Mouse (Mus musculus) heart, embryonic 16.5 days (tissue): ENCODE data around the gene Pde6b. TPM values are rescaled to one million over a fixed set of nuclear protein-coding genes. Genes with fewer than 3 reads are reported as not detected.
A peak's percentile ranks its signal among the peaks of the same experiment; 100 is the strongest.

Experiments used
- ATAC-seq: fragments of 200-750 bp; cut with Nextera tagmentation; replicated peaks from 2 replicates; pipeline ENCODE4 v1.8.0; 2017; ENCODE audit warnings: moderate number of reproducible peaks; ENCODE audit not compliant: insufficient read depth, low FRiP score; ENCODE audit errors: extremely low read depth
- H3K27ac ChIP-seq: fragments of 300-500 bp; sonication (generic); 2 replicates; pipeline ENCODE4 v1.5.1; 2014; ENCODE audit warnings: mild to moderate bottlenecking, low read length, control low read depth, moderate library complexity
- H3K27me3 ChIP-seq: fragments of 300-500 bp; sonication (generic); 2 replicates; pipeline ENCODE4 v1.6.1; 2014; ENCODE audit warnings: low read length, mixed read lengths; ENCODE audit not compliant: control insufficient read depth, insufficient read depth
- H3K36me3 ChIP-seq: fragments of 300-500 bp; sonication (generic); 2 replicates; pipeline ENCODE4 v1.6.1; 2014; ENCODE audit not compliant: control insufficient read depth, insufficient read depth
- H3K4me1 ChIP-seq: fragments of 300-500 bp; sonication (generic); 2 replicates; pipeline ENCODE4 v1.6.1; 2014; ENCODE audit warnings: low read length, mixed read lengths; ENCODE audit not compliant: control insufficient read depth, insufficient read depth
- H3K4me2 ChIP-seq: fragments of 300-500 bp; sonication (generic); 2 replicates; pipeline ENCODE4 v1.6.1; 2014; ENCODE audit warnings: low read depth, mild to moderate bottlenecking, control low read depth, low read length
- H3K4me3 ChIP-seq: fragments of 300-500 bp; sonication (generic); 2 replicates; pipeline ENCODE4 v1.5.1; 2014; ENCODE audit warnings: mild to moderate bottlenecking, control low read depth, low read length
- H3K9ac ChIP-seq: fragments of 300-500 bp; sonication (generic); 2 replicates; pipeline ENCODE4 v1.6.1; 2014; ENCODE audit warnings: low read length, control low read depth
- H3K9me3 ChIP-seq: fragments of 300-500 bp; sonication (generic); replicated peaks from 2 replicates; pipeline ENCODE4 v1.6.1; 2016; ENCODE audit warnings: low read length; ENCODE audit not compliant: control insufficient read depth
- WGBS: fragments of 180-500 bp; shearing (Covaris S2); extraction: QIAGEN DNeasy Blood & Tissue Kit; methylation state at CpG from one replicate; pipeline ENCODE4 v1.1.7; 2014; 5-methylcytosine and 5-hydroxymethylcytosine counted together
- polyA plus RNA-seq: library from polyadenylated mRNA; unstranded; fragments of >200 nt; fragmentation: Nextera tagmentation; extraction: Ambion mirVana; gene quantifications from 2 replicates; pipeline ENCODE4 v1.2.1, GENCODE M21; 2015

Gene Pde6b
- polyA plus RNA-seq, 1 experiment from 2014 or later: 0.26 TPM

DNA sequence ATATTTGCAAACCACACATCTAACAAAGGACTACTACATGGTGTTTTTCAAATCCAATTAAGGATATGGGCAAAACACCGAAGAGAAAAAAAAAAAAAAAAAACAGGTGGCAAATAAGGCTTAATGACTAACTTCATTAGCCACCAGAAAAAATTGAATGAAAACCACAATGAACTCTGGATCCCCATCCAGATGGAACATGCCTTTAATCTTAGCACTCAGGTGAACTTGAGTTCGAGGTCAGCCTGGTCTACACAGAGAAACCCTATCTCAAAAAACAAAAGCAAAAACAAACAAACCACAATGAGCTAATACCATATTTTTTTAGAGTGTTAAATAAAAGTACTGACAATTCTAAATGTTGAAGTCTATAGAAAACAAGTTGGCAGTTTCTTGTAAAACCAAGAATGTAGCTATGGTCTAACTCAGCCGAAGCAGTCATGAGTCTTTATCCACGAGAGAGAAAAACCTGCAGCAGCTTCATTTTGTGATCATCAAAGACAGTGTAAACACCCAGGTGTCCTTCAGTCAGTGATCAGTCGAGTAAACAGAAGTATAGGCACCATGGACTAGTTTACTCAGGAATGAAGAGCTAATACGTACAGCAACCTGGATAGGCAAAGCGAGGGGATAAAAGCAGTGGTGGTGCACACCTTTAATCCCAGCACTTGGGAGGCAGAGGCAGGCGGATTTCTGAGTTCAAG, 62.8 kb downstream of the Pde6b start:
- Histone ChIP-seq H3K4me3 (no peak overlapping the region), H3K27ac (no peak overlapping the region), H3K4me1 (peaks cover 5% of the 10 kb centered on the region), H3K27me3 (no peaks in the 10 kb centered on the region), H3K9me3 (no peaks in the 10 kb centered on the region), H3K36me3 (no peaks in the 10 kb centered on the region), H3K9ac (no peak overlapping the region), H3K4me2 (no peak overlapping the region)
- no peak for ATAC-seq
- 77% methylated on average over 8 of the region's 8 CpGs for WGBS

- 79% methylated on average over 1 of the region's 1 CpGs for WGBS
- ATAC-seq: no peak
These were observed 63.4 kb downstream of the Pde6b start for GRCm38 (mm10) chr5:108451611-108452010.

DNA sequence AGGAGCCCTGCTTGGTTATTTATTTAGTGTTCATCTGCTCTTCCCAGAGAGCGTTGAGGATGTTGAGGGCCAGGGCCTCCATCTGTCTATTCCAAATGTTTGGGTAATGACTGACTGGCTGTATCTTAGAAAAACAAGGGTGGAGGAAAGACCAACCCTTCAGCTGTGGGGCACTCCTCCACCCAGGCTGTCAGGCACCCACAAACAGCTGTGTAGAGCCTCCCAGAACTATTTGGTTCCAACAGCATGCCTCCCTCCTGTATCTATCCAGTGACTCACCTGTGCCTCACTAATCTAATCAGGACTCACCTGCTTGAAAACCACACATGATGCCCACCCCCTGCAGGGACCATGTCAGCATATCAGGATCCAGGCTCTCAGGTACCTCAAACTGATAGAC, 64.2 kb downstream of the Pde6b start:
- Histone ChIP-seq H3K27ac (no peak overlapping the region), H3K27me3 (no peaks in the 10 kb centered on the region), H3K4me3 (no peak overlapping the region), H3K4me1 (peaks cover 5% of the 10 kb centered on the region), H3K9me3 (no peaks in the 10 kb centered on the region), H3K4me2 (no peak overlapping the region), H3K36me3 (no peaks in the 10 kb centered on the region), H3K9ac (no peak overlapping the region)
- no peak for ATAC-seq
- 69% methylated on average over 1 of the region's 1 CpGs for WGBS

More at GRCm38 (mm10) chr5:108451611-108452010, 63.4 kb downstream of the Pde6b start:
- Histone ChIP-seq H3K27ac (no peak overlapping the region), H3K9me3 (no peaks in the 10 kb centered on the region), H3K4me1 (peaks cover 5% of the 10 kb centered on the region), H3K36me3 (no peaks in the 10 kb centered on the region), H3K9ac (no peak overlapping the region), H3K4me3 (no peak overlapping the region), H3K27me3 (no peaks in the 10 kb centered on the region), H3K4me2 (no peak overlapping the region)

DNA sequence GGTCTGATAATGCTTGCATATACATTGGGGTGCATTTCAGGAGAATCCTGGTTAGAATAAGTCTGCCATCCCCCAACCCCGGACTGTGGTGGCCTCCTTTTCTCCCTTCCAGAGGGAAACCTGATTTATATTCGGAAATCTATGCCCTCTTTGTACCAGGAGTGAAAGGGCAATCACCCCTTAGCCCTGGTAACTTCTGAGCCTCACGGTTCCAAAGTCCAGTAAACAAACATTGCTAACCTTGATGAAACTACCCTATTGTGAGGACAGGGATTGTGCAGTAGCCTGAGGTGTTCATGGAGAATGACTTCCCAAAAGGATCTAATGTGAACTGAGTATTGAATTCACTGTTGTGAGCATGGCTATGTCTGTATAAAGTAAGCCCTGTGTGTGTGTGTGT, 65.9 kb downstream of the Pde6b start:
- no peaks in the 10 kb centered on the region for H3K9me3 ChIP-seq
- 53% methylated on average over 3 of the region's 3 CpGs for WGBS
- H3K27ac ChIP-seq: no peak overlapping the region
- H3K4me1 ChIP-seq: peaks cover 5% of the 10 kb centered on the region
- H3K36me3 ChIP-seq: no peaks in the 10 kb centered on the region
- H3K27me3 ChIP-seq: no peaks in the 10 kb centered on the region
- H3K4me2 ChIP-seq: no peak overlapping the region
- no peak overlapping the region for H3K4me3 ChIP-seq
- no peak overlapping the region for H3K9ac ChIP-seq
- no peak for ATAC-seq

GRCm38 (mm10) chr5:108458706-108459105, 70.5 kb downstream of the Pde6b start:
- Histone ChIP-seq H3K27ac (no peak overlapping the region), H3K36me3 (no peaks in the 10 kb centered on the region), H3K9me3 (no peaks in the 10 kb centered on the region), H3K4me2 (no peak overlapping the region), H3K27me3 (no peaks in the 10 kb centered on the region), H3K9ac (no peak overlapping the region), H3K4me1 (peaks cover 18% of the 10 kb centered on the region), H3K4me3 (no peak overlapping the region)
- no peak for ATAC-seq
- WGBS: 62% methylated on average over 2 of the region's 2 CpGs

- ATAC-seq: no peak
- Histone ChIP-seq H3K36me3 (no peaks in the 10 kb centered on the region; the same call in 1 of the 2 replicates), H3K9me3 (no peaks in the 10 kb centered on the region), H3K9ac (peak overlapping the region; percentile 99), H3K4me3 (peak overlapping the region; percentile 99), H3K27me3 (no peaks in the 10 kb centered on the region), H3K4me1 (peaks cover 31% of the 10 kb centered on the region), H3K4me2 (peak overlapping the region; percentile 96), H3K27ac (no peak overlapping the region)
- WGBS: 36% methylated on average over 6 of the region's 6 CpGs
These were observed 72.3 kb downstream of the Pde6b start for GRCm38 (mm10) chr5:108460461-108460860.

- ATAC-seq: peak; percentile 98
- Histone ChIP-seq H3K4me1 (peaks cover 40% of the 10 kb centered on the region), H3K27me3 (no peaks in the 10 kb centered on the region), H3K4me2 (peak within 1 kb of the TSS; percentile 96), H3K27ac (peak within 1 kb of the TSS; percentile 73), H3K9me3 (no peaks in the 10 kb centered on the region), H3K4me3 (peak within 1 kb of the TSS; percentile 99), H3K36me3 (no peaks in the 10 kb centered on the region; the same call in 1 of the 2 replicates), H3K9ac (peak within 1 kb of the TSS; percentile 99)
- WGBS: under 1% methylated on average over 61 of the region's 62 CpGs
These were observed 73.2 kb downstream of the Pde6b start, which contains the start of gene Pcgf3 for GRCm38 (mm10) chr5:108461082-108462065. Gene Pcgf3 (plus strand): TSS chr5:108461232.

DNA sequence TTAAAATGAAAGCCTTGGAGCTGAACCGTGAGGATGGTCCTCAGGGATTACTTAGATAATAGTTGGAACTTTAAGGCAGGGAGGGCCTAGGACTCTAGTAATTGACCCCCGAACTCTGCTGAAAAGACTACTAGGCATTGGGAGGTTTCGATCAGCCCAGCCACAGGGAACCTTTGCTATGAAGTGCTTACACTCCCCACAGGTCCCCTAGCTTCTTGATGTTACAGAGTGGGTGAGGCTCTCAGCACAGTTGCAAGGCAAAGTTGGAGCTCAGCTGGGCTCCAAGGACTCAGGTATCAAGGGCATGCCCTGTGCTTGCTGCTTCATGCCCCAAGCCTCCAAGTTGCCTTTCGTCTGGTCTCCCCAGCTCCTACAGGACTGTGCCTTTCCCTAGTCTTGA, 74.3 kb downstream of the Pde6b start:
- ATAC-seq: no peak
- 34% methylated on average over 4 of the region's 4 CpGs for WGBS
- Histone ChIP-seq H3K9ac (peak overlapping the region; percentile 99), H3K4me3 (peak overlapping the region; percentile 99), H3K27me3 (no peaks in the 10 kb centered on the region), H3K4me2 (peak overlapping the region; percentile 96), H3K36me3 (no peaks in the 10 kb centered on the region; the same call in 1 of the 2 replicates), H3K9me3 (no peaks in the 10 kb centered on the region), H3K4me1 (peaks cover 47% of the 10 kb centered on the region), H3K27ac (peak overlapping the region; percentile 73)
